Mouse (Mus musculus) cerebellum, adult 2 months (tissue): ENCODE data around the gene Atg101.

Experiments used
- CTCF ChIP-seq: fragments of 200-500 bp; IDR thresholded peaks from 2 replicates; pipeline ENCODE4 v1.5.1; 2011; ENCODE audit warnings: low read depth, mild to moderate bottlenecking, control low read depth, low read length, moderate library complexity, borderline replicate concordance; ENCODE audit not compliant: insufficient read depth
- POLR2A ChIP-seq: fragments of 200-500 bp; IDR thresholded peaks from 2 replicates; pipeline ENCODE4 v1.6.1; 2011; ENCODE audit warnings: low read length, control low read depth, borderline replicate concordance; ENCODE audit not compliant: insufficient read depth

- TF ChIP-seq CTCF: no peak
- no peak for TF ChIP-seq POLR2A
Observed at GRCm38 (mm10) chr15:101234611-101235341, 49.3 kb upstream of the Atg101 start.
